Mouse (Mus musculus): ENCODE data around the gene Cnot2.
A peak's percentile ranks its signal among the peaks of the same experiment; 100 is the strongest.
"Not testable (repeated sequence)": the region's sequence is repeated elsewhere in the genome, so short reads cannot be mapped to it uniquely, and the experiment has no call there.

Gene Cnot2

DNA sequence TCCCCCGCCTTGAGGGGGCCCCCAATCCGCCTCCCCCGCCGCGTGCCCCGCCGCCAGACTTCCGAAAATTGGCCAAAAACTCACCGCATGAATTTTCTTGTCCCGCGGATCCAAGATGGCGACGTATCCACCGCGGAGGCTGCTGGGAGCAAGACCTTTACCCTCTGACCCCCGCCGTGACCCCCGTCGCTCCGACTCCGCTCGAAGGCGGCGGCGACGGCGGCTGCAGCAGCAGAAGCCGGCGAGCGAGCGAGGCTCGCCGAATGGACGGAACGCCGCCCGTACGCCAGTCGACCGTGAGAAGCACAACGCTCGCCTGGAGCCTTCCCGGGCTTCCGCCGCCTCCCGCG, at the start of gene Cnot2:
TSS of gene Cnot2 (minus strand) at position 143 of the 350 bp plus-strand sequence.
- DNase-seq (ENCODE audit: low read depth) = peak; percentile 93

GRCm38 (mm10) chr10:116628926-116629325, 47.6 kb upstream of the Cnot2 start:
- no peak for DNase-seq (ENCODE audit: low read depth)

- no peak for DNase-seq (ENCODE audit: low read depth)
Measured at GRCm38 (mm10) chr10:116626009-116626408, 44.7 kb upstream of the Cnot2 start.

DNA sequence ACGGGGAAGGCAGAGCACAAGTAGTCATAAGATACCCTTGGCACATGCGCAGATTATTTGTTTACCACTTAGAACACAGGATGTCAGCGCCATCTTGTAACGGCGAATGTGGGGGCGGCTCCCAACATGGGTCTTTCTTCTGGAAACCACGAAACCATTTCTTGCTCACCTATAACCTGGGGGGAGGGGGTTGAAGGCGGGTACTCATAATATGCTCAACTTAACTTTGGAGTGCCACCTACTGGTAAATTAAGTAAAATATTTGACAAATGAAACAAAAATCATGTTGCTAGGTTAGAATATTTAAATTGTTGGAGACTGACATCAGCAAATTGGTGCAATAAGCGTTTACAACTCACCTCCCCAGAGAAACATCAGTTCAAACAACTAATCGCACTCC, 31.9 kb upstream of the Cnot2 start:
- DNase-seq (ENCODE audit: low read depth) = peak; percentile 91

DNA sequence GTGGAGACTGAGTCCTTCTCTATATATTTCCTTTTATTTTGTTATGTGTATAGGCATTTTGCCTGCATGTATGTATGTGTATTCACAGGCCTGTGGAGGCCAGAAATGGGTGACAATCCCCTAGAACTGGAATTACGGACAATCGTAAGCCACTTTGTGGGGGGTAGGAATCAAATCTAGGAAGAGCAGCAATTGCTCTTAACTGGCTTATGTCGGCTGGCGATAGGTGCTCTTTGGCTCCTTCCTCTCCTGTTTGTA, 23.5 kb upstream of the Cnot2 start:
- DNase-seq (ENCODE audit: low read depth) = peak; percentile 18

GRCm38 (mm10) chr10:116604081-116604904, 23.0 kb upstream of the Cnot2 start:
- DNase-seq (ENCODE audit: low read depth) = peak; percentile 16

- DNase-seq (ENCODE audit: low read depth) = no peak
Measured at GRCm38 (mm10) chr10:116599056-116599850, 17.9 kb upstream of the Cnot2 start.

- peak; percentile 74 for DNase-seq (ENCODE audit: low read depth)
Measured at GRCm38 (mm10) chr10:116582738-116583137, 1.4 kb upstream of the Cnot2 start.

DNA sequence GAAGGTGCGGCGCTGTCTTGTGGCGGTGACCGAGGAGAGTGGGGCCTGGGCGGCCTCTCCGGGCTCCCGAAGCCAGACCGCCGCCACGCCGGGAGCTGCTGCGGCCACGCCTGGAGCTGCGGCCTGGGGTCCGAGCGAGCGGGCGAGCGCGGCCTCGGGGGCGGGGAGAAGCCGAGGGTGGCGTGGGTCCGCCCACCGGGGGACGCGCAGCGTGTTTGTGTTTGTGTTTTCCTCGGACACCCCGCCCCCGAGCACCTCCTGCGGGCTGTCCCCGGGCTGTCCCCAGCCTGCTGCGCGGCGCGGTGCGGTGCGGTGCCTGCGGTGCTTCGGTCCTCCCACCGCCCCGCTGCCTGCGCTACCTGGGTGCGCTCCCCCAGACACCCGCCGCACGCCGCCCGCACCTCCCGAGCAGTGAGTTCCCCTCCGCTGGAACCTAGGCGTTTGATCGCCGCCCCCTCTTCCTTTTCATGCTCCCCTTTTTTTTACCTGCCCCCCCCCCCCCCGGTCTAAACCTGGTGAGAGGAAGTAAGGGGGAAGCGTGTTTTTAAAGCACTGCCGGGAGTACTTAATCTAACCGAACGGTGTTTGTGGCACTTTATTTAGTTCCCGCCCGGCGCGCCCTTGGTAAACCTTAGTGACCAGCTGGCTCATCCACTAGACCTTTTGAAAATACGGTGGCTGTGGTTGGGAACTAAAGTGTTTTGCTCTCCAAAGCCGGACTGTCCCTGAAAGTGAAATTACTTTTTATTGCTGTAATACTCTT, 589 bp upstream of the Cnot2 start:
- DNase-seq (ENCODE audit: low read depth) = peak; percentile 84

DNA sequence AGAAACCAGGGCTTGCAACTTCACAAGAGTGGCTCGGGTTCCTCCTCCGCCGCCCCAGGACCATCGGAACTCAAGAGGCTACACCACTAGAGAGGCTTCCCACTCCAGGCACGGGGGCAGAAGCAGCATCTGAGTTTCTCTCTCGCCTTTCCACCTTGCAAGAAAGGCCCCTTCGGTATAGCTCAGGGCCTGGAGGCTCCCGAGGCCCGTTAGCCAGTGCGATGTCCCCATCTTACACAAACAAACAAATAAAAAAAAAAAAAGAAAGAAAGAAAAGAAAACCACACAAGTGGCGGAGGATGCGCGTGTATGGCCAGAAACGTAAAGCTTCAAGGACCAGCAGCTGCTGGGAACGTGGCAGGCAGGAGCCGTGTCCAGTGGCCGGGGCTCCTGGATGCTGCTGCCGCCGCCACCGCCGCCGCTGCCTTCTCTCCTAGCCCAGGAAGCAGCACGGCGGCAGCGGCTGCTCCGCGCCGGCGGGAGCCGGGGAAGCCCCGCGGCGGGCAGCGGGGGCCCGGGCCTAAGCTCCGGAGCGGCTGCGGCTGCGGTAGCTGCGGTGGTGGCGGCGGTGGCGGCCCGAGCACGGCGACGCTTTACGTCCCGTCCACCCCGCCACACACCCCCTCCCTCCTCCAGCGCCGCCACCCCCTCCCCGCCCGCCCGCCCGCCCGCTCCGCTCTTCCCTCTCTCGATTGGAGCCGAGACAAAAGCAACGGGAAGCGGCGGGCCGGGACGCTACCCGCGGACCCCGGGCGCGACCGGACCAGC, 536 bp downstream of the Cnot2 start:
- DNase-seq (ENCODE audit: low read depth) = peak; percentile 63

DNA sequence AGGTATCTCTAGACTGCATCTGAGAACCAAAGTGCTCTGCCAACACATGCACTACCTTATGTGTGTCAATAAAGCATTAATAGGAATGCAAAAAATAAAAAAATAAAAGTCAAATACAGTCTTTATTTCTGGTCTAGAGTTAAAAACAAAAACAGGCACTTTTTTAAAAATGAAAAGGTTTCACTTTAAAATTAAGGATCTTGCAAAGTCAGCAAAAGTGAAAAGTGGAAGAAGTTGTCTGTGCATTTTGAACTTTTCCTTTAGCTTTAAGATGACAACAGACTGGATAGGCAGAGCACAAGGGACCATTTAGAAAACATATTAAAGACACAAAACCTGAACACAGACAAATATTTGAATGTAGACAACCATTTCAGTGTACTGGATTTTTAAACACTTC, 1.8 kb downstream of the Cnot2 start:
- no peak for DNase-seq (ENCODE audit: low read depth)

GRCm38 (mm10) chr10:116578375-116578774, 2.9 kb downstream of the Cnot2 start:
- DNase-seq (ENCODE audit: low read depth) = no peak

DNA sequence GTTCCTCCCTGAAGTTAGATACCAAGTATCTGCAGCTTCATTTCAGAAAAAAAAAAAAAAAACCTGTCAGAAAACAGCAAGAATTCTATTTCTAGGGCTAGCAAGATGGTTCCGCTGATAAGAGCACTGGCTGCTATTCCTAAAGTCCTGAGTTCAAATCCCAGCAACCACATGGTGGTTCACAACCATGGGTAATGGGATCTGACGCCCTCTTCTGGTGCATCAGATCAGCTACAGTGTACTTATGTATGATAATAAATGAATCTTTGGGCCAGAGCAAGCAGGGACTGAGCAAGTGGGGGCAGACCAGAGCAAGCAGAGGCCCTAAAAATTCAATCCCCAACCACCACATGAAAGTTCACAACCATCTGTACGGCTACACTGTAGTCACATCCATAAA, 4.1 kb downstream of the Cnot2 start:
- DNase-seq (ENCODE audit: low read depth) = peak; percentile 51

- DNase-seq (ENCODE audit: low read depth) = not testable (repeated sequence)
Measured at GRCm38 (mm10) chr10:116576071-116576470, 5.2 kb downstream of the Cnot2 start.

DNA sequence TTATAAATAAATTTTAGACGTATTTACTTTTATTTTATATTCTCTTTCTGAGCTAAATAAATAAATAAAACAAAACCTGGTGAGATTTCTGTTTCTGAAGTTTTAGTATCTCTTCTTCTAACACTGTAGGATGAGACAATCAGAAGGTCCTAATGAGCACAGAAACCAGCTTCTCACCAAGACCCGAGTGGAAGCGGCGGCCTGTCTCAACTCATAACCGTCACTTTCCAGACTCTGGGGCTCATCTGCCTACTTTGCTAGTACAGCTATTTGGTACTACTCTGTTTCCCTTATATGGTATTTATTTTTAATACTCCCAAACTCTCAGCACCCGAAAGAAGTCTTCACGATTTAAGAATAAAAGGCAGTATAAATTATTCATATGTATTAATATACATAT, 10.8 kb downstream of the Cnot2 start:
- no peak for DNase-seq (ENCODE audit: low read depth)

GRCm38 (mm10) chr10:116568539-116568938, 12.8 kb downstream of the Cnot2 start:
- peak; percentile 47 for DNase-seq (ENCODE audit: low read depth)

GRCm38 (mm10) chr10:116567491-116568405, 13.6 kb downstream of the Cnot2 start:
- no peak for DNase-seq (ENCODE audit: low read depth)

DNA sequence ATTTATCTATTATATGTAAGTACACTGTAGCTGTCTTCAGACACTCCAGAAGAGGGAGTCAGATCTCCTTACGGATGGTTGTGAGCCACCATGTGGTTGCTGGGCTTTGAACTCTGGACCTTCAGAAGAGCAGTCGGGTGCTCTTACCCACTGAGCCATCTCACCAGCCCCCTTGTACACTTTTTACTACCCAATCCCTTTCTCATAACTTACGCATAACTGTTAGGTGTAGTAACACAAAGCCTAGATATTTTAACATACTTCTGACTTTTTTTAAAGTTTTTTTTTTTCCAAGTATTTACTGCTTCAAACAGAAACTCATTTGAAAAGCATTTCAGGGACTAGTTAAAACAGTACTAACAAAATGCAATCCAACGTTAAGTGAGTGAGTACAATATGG, 14.8 kb downstream of the Cnot2 start:
- DNase-seq (ENCODE audit: low read depth) = not testable (repeated sequence)

DNA sequence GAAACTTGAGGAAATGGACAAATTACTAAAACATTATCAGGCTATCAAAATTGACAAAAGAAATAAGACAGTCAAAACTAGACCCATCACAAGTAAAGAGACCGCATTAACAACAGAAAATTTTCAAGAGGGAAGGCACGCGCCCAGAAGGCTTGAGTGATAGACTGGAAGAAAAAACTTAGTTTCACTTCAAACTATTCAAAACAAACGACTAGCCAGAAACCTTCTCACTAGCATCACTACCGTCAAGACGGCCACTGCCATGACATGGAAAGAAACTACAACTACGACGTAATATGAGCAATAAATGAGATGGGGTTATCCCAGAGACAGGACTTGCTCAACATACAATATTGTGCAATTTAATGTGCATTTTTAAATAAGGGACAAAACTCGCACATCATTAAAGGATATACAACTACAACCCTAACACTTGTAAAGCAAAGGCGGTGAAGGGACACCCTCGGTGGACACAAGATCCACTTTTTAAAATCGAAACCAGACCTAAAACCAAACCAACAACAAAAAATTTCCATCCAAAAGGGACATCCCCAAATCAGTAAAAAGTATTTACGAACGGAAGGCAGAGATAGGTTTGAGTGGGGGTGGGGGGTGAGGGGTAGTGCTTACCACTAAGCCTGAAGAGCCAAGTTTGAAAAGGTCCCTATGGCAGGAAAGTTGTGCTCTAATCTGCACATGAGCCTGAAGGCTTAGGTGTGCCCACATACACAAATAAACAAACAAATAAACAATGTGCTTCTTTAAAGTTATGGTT, 16.3 kb downstream of the Cnot2 start:
- DNase-seq (ENCODE audit: low read depth) = peak; percentile 69

Data from naive thymus-derived CD4-positive, alpha-beta T cell, adult 2 months (primary cell).